Mouse (Mus musculus) kidney, postnatal 0 days (tissue): ENCODE results near the gene Phyhipl. TPM values are rescaled to one million over a fixed set of nuclear protein-coding genes. Genes with fewer than 3 reads are reported as not detected.

Source experiments
- ATAC-seq: fragments of 200-750 bp; cut with Nextera tagmentation; replicated peaks from 2 replicates; pipeline ENCODE4 v1.8.0; 2017; ENCODE audit warnings: low read depth, moderate number of reproducible peaks, moderate TSS enrichment, moderate library complexity; ENCODE audit not compliant: low FRiP score
- DNase-seq: peaks from one replicate; pipeline ENCODE4 v3.0.0-alpha.2; 2016; ENCODE audit warnings: low spot score
- H3K27ac ChIP-seq: fragments of 300-500 bp; sonication (generic); 2 replicates; pipeline ENCODE4 v1.5.1; 2014; ENCODE audit warnings: mild to moderate bottlenecking
- H3K27me3 ChIP-seq: fragments of 300-500 bp; sonication (generic); 2 replicates; pipeline ENCODE4 v1.6.1; 2014; ENCODE audit warnings: low read length, mixed read lengths; ENCODE audit not compliant: insufficient read depth
- H3K36me3 ChIP-seq: fragments of 300-500 bp; sonication (generic); 2 replicates; pipeline ENCODE4 v1.6.1; 2014; ENCODE audit warnings: low read length, mixed read lengths; ENCODE audit not compliant: insufficient read depth
- H3K4me1 ChIP-seq: fragments of 300-500 bp; sonication (generic); replicated peaks from 2 replicates; pipeline ENCODE4 v1.6.1; 2014; ENCODE audit warnings: antibody characterized with exemption, low read length, mixed read lengths; ENCODE audit not compliant: insufficient read depth
- H3K4me2 ChIP-seq: fragments of 300-500 bp; sonication (generic); 2 replicates; pipeline ENCODE4 v1.6.1; 2014; ENCODE audit warnings: mild to moderate bottlenecking, low read length, moderate library complexity, mixed read lengths
- H3K4me3 ChIP-seq: fragments of 300-500 bp; sonication (generic); replicated peaks from 2 replicates; pipeline ENCODE4 v1.5.1; 2014; ENCODE audit warnings: low read depth, low read length
- H3K9ac ChIP-seq: fragments of 300-500 bp; sonication (generic); 2 replicates; pipeline ENCODE4 v1.6.1; 2014; ENCODE audit warnings: low read depth, low read length
- H3K9me3 ChIP-seq: fragments of 300-500 bp; sonication (generic); replicated peaks from 2 replicates; pipeline ENCODE4 v1.6.1; 2016; ENCODE audit warnings: low read length, inconsistent platforms, mixed read lengths
- CTCF ChIP-seq: IDR thresholded peaks from 2 replicates; pipeline ENCODE4 v1.5.1; 2016; ENCODE audit warnings: antibody characterized with exemption, low read depth, mild to moderate bottlenecking, moderate library complexity
- WGBS: fragments of 180-500 bp; shearing (Covaris S2); extraction: QIAGEN DNeasy Blood & Tissue Kit; methylation state at CpG from one replicate; pipeline ENCODE4 v1.1.7; 2014; 5-methylcytosine and 5-hydroxymethylcytosine counted together
- polyA plus RNA-seq: library from polyadenylated mRNA; unstranded; fragments of >200 nt; fragmentation: Nextera tagmentation; extraction: Ambion mirVana; gene quantifications from 2 replicates; pipeline ENCODE4 v1.2.1, GENCODE M21; 2015

The Phyhipl gene
- polyA plus RNA-seq, 1 experiment from 2014 or later: 35.0 TPM

- no peak for TF ChIP-seq CTCF
- Histone ChIP-seq H3K9ac (no peak overlapping the region), H3K27ac (no peak overlapping the region), H3K4me2 (no peak overlapping the region), H3K4me1 (peaks cover 12% of the 10 kb centered on the region; the same call in 1 of the 2 replicates), H3K36me3 (no peaks in the 10 kb centered on the region), H3K4me3 (no peak overlapping the region), H3K9me3 (no peaks in the 10 kb centered on the region), H3K27me3 (no peaks in the 10 kb centered on the region)
- 88% methylated on average over 8 of the region's 8 CpGs for WGBS
- ATAC-seq (no peak), DNase-seq (no peak)
Observed at GRCm38 (mm10) chr10:70516661-70517060, 139.1 kb downstream of the Phyhipl start.

DNA sequence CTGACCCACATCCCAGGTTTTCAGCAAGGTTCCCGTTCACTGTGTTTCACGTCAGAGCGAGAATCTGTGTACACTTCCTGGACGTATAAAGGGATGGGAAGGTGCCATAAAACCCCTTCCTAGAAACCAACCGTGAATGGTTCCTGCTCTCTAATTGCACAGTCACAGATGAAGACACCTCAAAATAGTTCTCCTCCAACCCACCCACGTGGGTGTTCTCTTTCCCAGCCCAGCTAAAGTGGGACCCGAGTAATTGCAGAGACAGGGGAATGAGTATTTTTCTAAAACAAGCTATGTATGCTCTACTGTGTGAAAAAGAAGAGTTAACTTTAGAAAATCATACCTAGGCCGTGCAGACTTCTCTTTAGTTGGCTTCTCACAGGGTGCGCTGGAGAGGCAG is 140.9 kb downstream of the Phyhipl start:
- H3K9me3 ChIP-seq: no peaks in the 10 kb centered on the region
- H3K4me1 ChIP-seq: peaks cover 1% of the 10 kb centered on the region; the same call in 1 of the 2 replicates
- no peak overlapping the region for H3K4me2 ChIP-seq
- H3K36me3 ChIP-seq: no peaks in the 10 kb centered on the region
- no peak overlapping the region for H3K27ac ChIP-seq
- no peak overlapping the region for H3K9ac ChIP-seq
- DNase-seq (no peak), ATAC-seq (no peak)
- TF ChIP-seq CTCF: no peak
- no peaks in the 10 kb centered on the region for H3K27me3 ChIP-seq
- H3K4me3 ChIP-seq: no peak overlapping the region
- 68% methylated on average over 9 of the region's 9 CpGs for WGBS

DNA sequence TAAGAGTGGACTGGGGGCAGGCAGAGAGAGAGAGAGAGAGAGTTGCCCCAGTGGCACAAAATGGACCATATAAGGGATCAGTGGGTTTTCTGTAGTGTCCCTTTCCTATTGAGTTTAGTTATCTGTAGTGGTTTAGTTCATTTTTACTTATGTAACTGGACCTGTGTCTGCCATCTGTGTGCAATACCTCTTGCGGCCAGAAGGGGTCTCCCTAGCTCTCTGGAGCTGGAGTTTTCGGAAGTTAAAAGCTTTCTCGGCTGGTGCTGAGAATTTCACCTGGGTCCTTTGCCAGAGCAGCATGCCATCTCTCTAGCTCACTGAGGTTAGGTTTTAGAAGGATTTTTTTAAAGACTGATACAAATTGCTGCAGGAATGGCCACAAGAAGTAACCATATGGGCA is 147.9 kb downstream of the Phyhipl start:
- H3K27me3 ChIP-seq: no peaks in the 10 kb centered on the region
- no peak overlapping the region for H3K4me2 ChIP-seq
- no peaks in the 10 kb centered on the region for H3K36me3 ChIP-seq
- H3K27ac ChIP-seq: no peak overlapping the region
- ATAC-seq (no peak), DNase-seq (no peak)
- no peaks in the 10 kb centered on the region for H3K4me1 ChIP-seq
- no peak overlapping the region for H3K4me3 ChIP-seq
- 91% methylated on average over 3 of the region's 3 CpGs for WGBS
- H3K9me3 ChIP-seq: no peaks in the 10 kb centered on the region
- peak; percentile 33; the same call in 1 of the 2 replicates for TF ChIP-seq CTCF
- H3K9ac ChIP-seq: no peak overlapping the region

Other genes starting within 250 kb of the Phyhipl start
- gene Fam13c, start 215.5 kb downstream of the Phyhipl start, polyA plus RNA-seq: 5.5 and 6.2 TPM in 2 replicates